Mouse (Mus musculus) heart, embryonic 12.5 days (tissue): ENCODE results near the gene Cdk5rap3. TPM values are rescaled to one million over a fixed set of nuclear protein-coding genes. Genes with fewer than 3 reads are reported as not detected.

Source experiments
- ATAC-seq: fragments of 200-750 bp; cut with Nextera tagmentation; 2 replicates; pipeline ENCODE4 v1.8.0; 2017; ENCODE audit warnings: moderate TSS enrichment, moderate library complexity; ENCODE audit not compliant: insufficient number of reproducible peaks, low FRiP score
- H3K27ac ChIP-seq: fragments of 300-500 bp; sonication (generic); 2 replicates; pipeline ENCODE4 v1.5.1; 2016; ENCODE audit warnings: mild to moderate bottlenecking, moderate library complexity; ENCODE audit not compliant: poor library complexity, severe bottlenecking
- H3K27me3 ChIP-seq: fragments of 300-500 bp; sonication (generic); replicated peaks from 2 replicates; pipeline ENCODE4 v1.6.1; 2016; ENCODE audit warnings: mild to moderate bottlenecking, moderate library complexity
- H3K36me3 ChIP-seq: fragments of 300-500 bp; sonication (generic); 2 replicates; pipeline ENCODE4 v1.6.1; 2016; ENCODE audit warnings: mild to moderate bottlenecking, moderate library complexity
- H3K4me1 ChIP-seq: fragments of 300-500 bp; sonication (generic); replicated peaks from 2 replicates; pipeline ENCODE4 v1.6.1; 2016; ENCODE audit warnings: mild to moderate bottlenecking
- H3K4me2 ChIP-seq: fragments of 300-500 bp; sonication (generic); 2 replicates; pipeline ENCODE4 v1.6.1; 2016; ENCODE audit warnings: mild to moderate bottlenecking, moderate library complexity
- H3K4me3 ChIP-seq: fragments of 300-500 bp; sonication (generic); 2 replicates; pipeline ENCODE4 v1.5.1; 2016; ENCODE audit warnings: mild to moderate bottlenecking
- H3K9ac ChIP-seq: fragments of 300-500 bp; sonication (generic); 2 replicates; pipeline ENCODE4 v1.6.1; 2016; ENCODE audit warnings: mild to moderate bottlenecking, moderate library complexity
- H3K9me3 ChIP-seq: fragments of 300-500 bp; sonication (generic); replicated peaks from 2 replicates; pipeline ENCODE4 v1.6.1; 2016; ENCODE audit warnings: mild to moderate bottlenecking, moderate library complexity
- whole genome bisulfite sequencing: fragments of 180-500 bp; shearing (Covaris S2); methylation state at CpG from one replicate; pipeline ENCODE4 v1.1.7; 2016; 5-methylcytosine and 5-hydroxymethylcytosine counted together
- polyA plus RNA-seq: library from polyadenylated mRNA; unstranded; fragments of >200 nt; fragmentation: Nextera tagmentation; extraction: Ambion mirVana; gene quantifications from 2 replicates; pipeline ENCODE4 v1.2.1, GENCODE M21; 2016

Gene Cdk5rap3
- polyA plus RNA-seq, 1 experiment from 2014 or later, result 52.3 TPM

GRCm38 (mm10) chr11:96931327-96932062, 15.2 kb upstream of the Cdk5rap3 start:
- Histone ChIP-seq H3K9me3 (no peaks in the 10 kb centered on the region), H3K4me3 (no peak overlapping the region), H3K4me1 (peaks cover 16% of the 10 kb centered on the region; the same call in 1 of the 2 replicates), H3K27ac (no peak overlapping the region), H3K27me3 (peaks cover 35% of the 10 kb centered on the region), H3K9ac (no peak overlapping the region), H3K4me2 (no peak overlapping the region), H3K36me3 (no peaks in the 10 kb centered on the region)
- ATAC-seq, result no peak
- WGBS, result 42% methylated on average over 8 of the region's 8 CpGs

DNA sequence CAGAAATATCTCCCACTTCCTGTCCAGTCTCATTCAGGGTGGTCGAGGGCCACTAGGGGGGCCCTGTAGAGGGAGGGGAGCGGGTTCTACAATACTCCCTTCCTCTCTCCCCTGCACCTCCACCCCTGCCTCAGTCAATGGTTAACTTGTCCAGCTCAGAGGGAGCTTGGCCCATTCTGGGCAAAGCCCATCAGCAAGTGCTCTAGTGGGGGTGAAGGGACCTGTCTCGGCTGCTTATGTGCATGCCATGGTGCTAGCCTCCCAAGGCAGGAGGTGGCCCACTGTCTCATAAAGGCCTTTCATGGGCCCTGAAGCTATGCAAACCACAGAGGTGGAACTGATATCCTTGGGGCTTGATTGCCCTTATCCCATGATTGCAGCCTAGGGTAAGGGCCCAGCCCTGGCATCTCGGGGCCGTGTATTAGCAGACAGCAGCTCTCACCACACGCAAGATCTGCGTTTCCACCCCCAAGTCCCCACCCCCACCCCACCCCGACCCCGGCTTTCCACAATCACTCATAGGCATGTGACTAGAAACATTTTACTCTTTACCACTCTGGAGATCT, 13.6 kb upstream of the Cdk5rap3 start:
- Histone ChIP-seq H3K27me3 (peaks cover 35% of the 10 kb centered on the region), H3K9ac (no peak overlapping the region), H3K4me3 (no peak overlapping the region), H3K4me2 (no peak overlapping the region), H3K4me1 (peaks cover 15% of the 10 kb centered on the region; the same call in 1 of the 2 replicates), H3K27ac (no peak overlapping the region), H3K9me3 (no peaks in the 10 kb centered on the region), H3K36me3 (no peaks in the 10 kb centered on the region)
- WGBS, result 62% methylated on average over 9 of the region's 9 CpGs
- no peak for ATAC-seq

DNA sequence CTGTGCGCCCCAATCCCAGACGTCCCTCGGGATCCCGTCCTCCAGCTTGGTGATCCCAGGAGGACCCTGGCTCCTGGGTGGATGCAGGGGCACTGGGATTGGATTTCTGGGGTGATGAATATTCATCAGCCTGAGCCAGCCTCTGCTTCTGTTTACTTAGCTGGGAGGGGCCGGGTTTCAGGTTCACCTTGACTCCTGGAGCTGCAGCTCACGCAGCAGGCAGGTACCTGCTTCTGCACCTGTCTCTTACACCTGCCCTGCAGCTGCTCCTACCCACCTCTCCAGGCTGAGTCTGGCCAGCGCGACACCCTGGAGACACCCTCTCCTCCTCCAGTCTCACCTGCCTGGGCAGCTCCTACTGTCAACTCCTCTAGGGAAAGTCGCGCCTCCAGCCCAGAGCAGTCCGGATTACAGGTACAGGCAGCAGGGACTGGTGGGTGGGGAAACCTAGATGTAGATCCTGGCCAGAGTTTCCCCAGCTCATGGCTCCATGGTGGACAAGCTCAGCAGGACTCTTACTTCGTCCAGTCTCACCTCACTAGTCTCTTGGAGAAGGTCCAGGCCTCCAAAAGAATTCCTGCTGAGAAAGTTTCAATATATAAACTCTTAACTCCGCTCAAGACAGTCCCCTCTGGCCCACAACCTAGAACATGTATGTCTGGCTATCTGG, 12.9 kb upstream of the Cdk5rap3 start:
- 19% methylated on average over 13 of the region's 13 CpGs for WGBS
- no peaks in the 10 kb centered on the region for H3K36me3 ChIP-seq
- no peak overlapping the region for H3K4me3 ChIP-seq
- H3K4me2 ChIP-seq, result no peak overlapping the region
- H3K27me3 ChIP-seq, result peaks cover 35% of the 10 kb centered on the region
- H3K9ac ChIP-seq, result no peak overlapping the region
- peaks cover 10% of the 10 kb centered on the region; the same call in 1 of the 2 replicates for H3K4me1 ChIP-seq
- no peaks in the 10 kb centered on the region for H3K9me3 ChIP-seq
- H3K27ac ChIP-seq, result no peak overlapping the region
- no peak for ATAC-seq

DNA sequence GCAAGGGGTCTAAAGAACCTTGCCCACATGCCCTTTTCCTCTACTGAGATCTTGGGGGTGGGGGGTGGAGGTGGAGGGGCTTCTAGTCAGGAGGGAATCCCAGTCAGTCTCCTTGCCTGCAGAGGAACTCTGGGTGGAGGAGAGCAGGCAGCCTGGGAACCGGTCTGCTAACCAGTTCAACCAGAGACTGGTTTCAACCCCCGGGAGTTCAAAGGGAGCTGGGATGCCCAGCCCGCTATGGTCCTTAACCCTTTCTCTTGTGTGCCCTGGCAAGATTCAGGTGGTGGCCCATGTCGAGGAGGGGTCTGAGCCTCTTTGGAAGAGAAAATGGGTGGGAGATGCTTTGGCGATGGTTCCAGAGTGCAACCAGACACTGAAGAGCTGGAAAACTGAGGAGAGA, 12.4 kb upstream of the Cdk5rap3 start:
- no peak overlapping the region for H3K4me3 ChIP-seq
- peaks cover 10% of the 10 kb centered on the region; the same call in 1 of the 2 replicates for H3K4me1 ChIP-seq
- no peak for ATAC-seq
- no peaks in the 10 kb centered on the region for H3K36me3 ChIP-seq
- no peaks in the 10 kb centered on the region for H3K9me3 ChIP-seq
- H3K4me2 ChIP-seq, result no peak overlapping the region
- peaks cover 35% of the 10 kb centered on the region for H3K27me3 ChIP-seq
- H3K9ac ChIP-seq, result no peak overlapping the region
- H3K27ac ChIP-seq, result no peak overlapping the region
- 10% methylated on average over 5 of the region's 5 CpGs for WGBS

GRCm38 (mm10) chr11:96928088-96928487, 11.8 kb upstream of the Cdk5rap3 start, which contains the start of gene Prr15l:
Gene Prr15l (plus strand): TSS chr11:96928104.
- no peak for ATAC-seq
- H3K27me3 ChIP-seq, result peaks cover 35% of the 10 kb centered on the region
- H3K27ac ChIP-seq, result no peak within 1 kb of the TSS
- H3K4me1 ChIP-seq, result peaks cover 10% of the 10 kb centered on the region; the same call in 1 of the 2 replicates
- no peak within 1 kb of the TSS for H3K4me3 ChIP-seq
- H3K9ac ChIP-seq, result no peak within 1 kb of the TSS
- H3K4me2 ChIP-seq, result no peak within 1 kb of the TSS
- H3K36me3 ChIP-seq, result no peaks in the 10 kb centered on the region
- WGBS, result 54% methylated on average over 2 of the region's 2 CpGs
- H3K9me3 ChIP-seq, result no peaks in the 10 kb centered on the region

DNA sequence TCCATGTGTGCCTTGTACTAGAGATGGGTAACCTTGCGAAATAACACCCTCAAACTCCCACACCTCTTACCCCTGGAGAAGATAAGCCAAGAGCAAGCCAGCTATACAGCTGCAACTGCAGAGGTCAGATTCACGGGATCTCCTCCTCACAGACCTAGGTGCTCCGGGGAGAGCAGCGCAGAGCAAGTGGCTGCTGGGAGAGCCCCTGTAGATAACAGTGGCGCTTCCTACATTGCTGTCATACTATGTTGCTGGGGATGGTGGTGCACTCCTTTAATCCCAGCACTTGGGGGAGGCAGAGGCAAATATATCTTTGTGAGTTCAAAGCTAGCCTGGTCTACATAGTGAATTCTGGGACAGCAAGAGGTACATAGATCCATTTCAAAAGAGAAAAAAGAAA, 10.3 kb upstream of the Cdk5rap3 start:
- WGBS, result 58% methylated on average over 5 of the region's 5 CpGs
- Histone ChIP-seq H3K27me3 (peaks cover 35% of the 10 kb centered on the region), H3K9me3 (no peaks in the 10 kb centered on the region), H3K36me3 (no peaks in the 10 kb centered on the region), H3K4me2 (no peak overlapping the region), H3K27ac (no peak overlapping the region), H3K9ac (no peak overlapping the region), H3K4me3 (no peak overlapping the region), H3K4me1 (peaks cover 7% of the 10 kb centered on the region; the same call in 1 of the 2 replicates)
- ATAC-seq, result peak; percentile 50; the same call in 1 of the 2 replicates

DNA sequence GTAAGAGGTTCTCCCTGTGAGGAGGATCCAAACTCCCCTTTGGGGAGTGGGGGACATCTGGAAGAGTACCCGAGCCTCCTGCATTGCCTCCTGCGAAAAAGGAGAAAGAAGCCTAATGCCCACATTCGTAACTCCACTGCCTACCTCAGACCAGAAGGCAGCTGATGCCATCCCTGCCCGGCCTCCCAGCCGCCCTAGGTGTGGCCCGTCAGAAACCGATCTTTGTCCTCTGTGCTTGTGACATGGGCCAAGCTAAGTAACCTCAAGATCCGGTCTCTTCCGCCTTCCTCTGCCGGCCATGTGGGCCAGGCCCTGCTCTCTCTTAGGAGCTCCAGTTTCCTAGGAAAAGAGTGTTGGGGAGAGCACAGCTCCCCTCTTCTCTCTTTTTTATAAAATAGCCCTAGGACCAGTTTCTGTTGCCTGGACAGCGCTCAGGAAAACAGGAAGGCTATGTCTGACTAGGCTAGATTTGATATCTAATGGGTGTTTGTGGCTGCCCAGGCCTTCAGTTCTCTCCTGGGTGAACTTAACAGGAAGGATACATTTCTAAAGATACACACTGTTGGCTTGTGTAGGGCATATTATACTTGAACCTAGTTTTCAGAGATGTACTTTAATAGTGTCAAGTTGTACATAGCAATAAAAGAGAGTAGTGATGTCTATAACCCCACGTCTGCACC, 9.3 kb upstream of the Cdk5rap3 start:
- WGBS, result 79% methylated on average over 12 of the region's 12 CpGs
- Histone ChIP-seq H3K4me2 (no peak overlapping the region), H3K27me3 (peaks cover 36% of the 10 kb centered on the region), H3K9ac (no peak overlapping the region), H3K4me1 (peaks cover 4% of the 10 kb centered on the region; the same call in 1 of the 2 replicates), H3K4me3 (no peak overlapping the region), H3K9me3 (no peaks in the 10 kb centered on the region), H3K27ac (no peak overlapping the region), H3K36me3 (no peaks in the 10 kb centered on the region)
- no peak for ATAC-seq

DNA sequence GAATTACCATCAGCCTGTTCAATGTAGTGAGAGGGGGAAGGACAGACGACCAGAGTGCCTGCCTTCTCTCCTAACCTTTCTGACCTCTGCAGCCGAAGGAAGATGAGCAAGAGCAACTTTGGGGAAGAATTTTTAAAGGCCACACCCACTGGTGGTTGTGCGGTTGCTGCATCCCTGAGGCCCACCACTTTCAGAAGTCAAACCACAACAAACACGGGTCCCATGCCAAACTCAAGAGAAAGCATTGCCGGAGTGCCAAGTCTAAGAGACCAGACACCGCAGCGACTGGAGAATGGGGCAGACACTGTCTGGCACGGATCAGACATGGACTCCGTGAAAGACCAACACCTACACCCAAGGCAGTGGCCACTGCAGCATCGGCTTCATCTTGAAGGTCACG, 8.6 kb upstream of the Cdk5rap3 start:
- Histone ChIP-seq H3K36me3 (no peaks in the 10 kb centered on the region), H3K27me3 (peaks cover 30% of the 10 kb centered on the region), H3K4me3 (no peak overlapping the region), H3K9ac (no peak overlapping the region), H3K4me2 (no peak overlapping the region), H3K4me1 (peaks cover 4% of the 10 kb centered on the region; the same call in 1 of the 2 replicates), H3K9me3 (no peaks in the 10 kb centered on the region), H3K27ac (no peak overlapping the region)
- 72% methylated on average over 11 of the region's 11 CpGs for whole genome bisulfite sequencing
- ATAC-seq, result no peak

DNA sequence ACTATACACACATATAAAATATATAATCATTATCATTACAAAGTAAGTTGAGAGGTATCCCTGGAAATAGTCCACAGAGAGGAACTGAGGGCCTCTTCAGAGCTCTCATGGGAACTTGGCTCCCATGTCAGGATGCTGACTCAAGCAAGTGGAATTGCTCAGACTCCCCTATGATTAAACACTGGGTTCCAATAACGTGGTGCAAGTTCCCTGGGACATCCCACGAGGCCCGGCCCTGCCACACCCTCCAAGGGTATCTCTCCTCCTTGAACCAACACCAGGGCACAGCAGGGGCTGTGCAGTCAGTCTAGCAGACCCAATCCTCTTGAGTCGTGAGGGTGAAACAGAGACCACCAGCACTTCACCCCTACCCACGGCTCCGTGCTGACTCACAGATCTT, 2.7 kb upstream of the Cdk5rap3 start:
- Histone ChIP-seq H3K9me3 (no peaks in the 10 kb centered on the region), H3K36me3 (no peaks in the 10 kb centered on the region), H3K4me3 (no peak overlapping the region), H3K4me1 (peaks cover 12% of the 10 kb centered on the region), H3K4me2 (no peak overlapping the region), H3K9ac (no peak overlapping the region), H3K27me3 (0 out of 2 replicates have a peak, but pooled peaks cover 3% of the 10 kb centered on the region), H3K27ac (no peak overlapping the region)
- ATAC-seq, result no peak
- WGBS, result 40% methylated on average over 6 of the region's 6 CpGs

- Histone ChIP-seq H3K4me1 (peaks cover 12% of the 10 kb centered on the region), H3K9ac (no peak overlapping the region), H3K27ac (0 out of 2 replicates have a peak overlapping the region, but pooled peaks have one; percentile 1), H3K9me3 (no peaks in the 10 kb centered on the region), H3K4me3 (no peak overlapping the region), H3K27me3 (0 out of 2 replicates have a peak, but pooled peaks cover 3% of the 10 kb centered on the region), H3K36me3 (peaks cover 4% of the 10 kb centered on the region; the same call in 1 of the 2 replicates), H3K4me2 (no peak overlapping the region)
- 81% methylated on average over 6 of the region's 6 CpGs for WGBS
- peak; percentile 56 for ATAC-seq
Observed at GRCm38 (mm10) chr11:96917415-96917814, 1.1 kb upstream of the Cdk5rap3 start.
